Mouse (Mus musculus): ENCODE results near the gene Adal.
"Not testable (repeated sequence)": the region's sequence is repeated elsewhere in the genome, so short reads cannot be mapped to it uniquely, and the experiment has no call there.

Gene Adal

GRCm38 (mm10) chr2:121140018-121140882 lies at the start of gene Adal, which contains the start of gene Lcmt2:
TSS of gene Adal (plus strand) at chr2:121140428.
TSS of gene Lcmt2 (minus strand) at chr2:121140653.
- no peak for DNase-seq (ENCODE audit: extremely low read depth, low read depth, low spot score)

- no peak for DNase-seq (ENCODE audit: extremely low read depth, low read depth, low spot score)
These were observed 38.2 kb upstream of the Adal start for GRCm38 (mm10) chr2:121102051-121102450.

- no peak for DNase-seq (ENCODE audit: extremely low read depth, low read depth, low spot score)
These were observed 34.3 kb upstream of the Adal start for GRCm38 (mm10) chr2:121105940-121106339.

- DNase-seq (ENCODE audit: extremely low read depth, low read depth, low spot score): no peak
These were observed 30.5 kb upstream of the Adal start, which contains the start of gene Tgm7 for GRCm38 (mm10) chr2:121109695-121110094. TSS of gene Tgm7 (minus strand) at chr2:121109795.

GRCm38 (mm10) chr2:121115418-121115817 lies 24.8 kb upstream of the Adal start:
- DNase-seq (ENCODE audit: extremely low read depth, low read depth, low spot score): no peak

- no peak for DNase-seq (ENCODE audit: extremely low read depth, low read depth, low spot score)
These were observed 21.0 kb upstream of the Adal start for GRCm38 (mm10) chr2:121119260-121119659.

GRCm38 (mm10) chr2:121126302-121126701 lies 13.9 kb upstream of the Adal start:
- not testable (repeated sequence) for DNase-seq (ENCODE audit: extremely low read depth, low read depth, low spot score)

- no peak for DNase-seq (ENCODE audit: extremely low read depth, low read depth, low spot score)
These were observed 12.7 kb upstream of the Adal start for GRCm38 (mm10) chr2:121127536-121127935.

GRCm38 (mm10) chr2:121128865-121129620 lies 11.2 kb upstream of the Adal start:
- no peak for DNase-seq (ENCODE audit: extremely low read depth, low read depth, low spot score)

- no peak for DNase-seq (ENCODE audit: extremely low read depth, low read depth, low spot score)
These were observed 7.4 kb upstream of the Adal start for GRCm38 (mm10) chr2:121132822-121133221.

GRCm38 (mm10) chr2:121137371-121137770 lies 2.9 kb upstream of the Adal start:
- DNase-seq (ENCODE audit: extremely low read depth, low read depth, low spot score): peak; percentile 58

- DNase-seq (ENCODE audit: extremely low read depth, low read depth, low spot score): no peak
These were observed 786 bp upstream of the Adal start for GRCm38 (mm10) chr2:121139266-121140017.

GRCm38 (mm10) chr2:121141216-121142035 lies 1.2 kb downstream of the Adal start:
- DNase-seq (ENCODE audit: extremely low read depth, low read depth, low spot score): no peak

- no peak for DNase-seq (ENCODE audit: extremely low read depth, low read depth, low spot score)
These were observed 2.2 kb downstream of the Adal start for GRCm38 (mm10) chr2:121142415-121142814.

- DNase-seq (ENCODE audit: extremely low read depth, low read depth, low spot score): no peak
These were observed 9.5 kb downstream of the Adal start for GRCm38 (mm10) chr2:121149679-121150078.

GRCm38 (mm10) chr2:121153100-121153499 lies 12.9 kb downstream of the Adal start:
- no peak for DNase-seq (ENCODE audit: extremely low read depth, low read depth, low spot score)

GRCm38 (mm10) chr2:121169173-121169572 lies 28.9 kb downstream of the Adal start:
- DNase-seq (ENCODE audit: extremely low read depth, low read depth, low spot score): no peak

GRCm38 (mm10) chr2:121169902-121170301 lies 29.7 kb downstream of the Adal start:
- DNase-seq (ENCODE audit: extremely low read depth, low read depth, low spot score): no peak

- no peak for DNase-seq (ENCODE audit: extremely low read depth, low read depth, low spot score)
These were observed 30.3 kb downstream of the Adal start, which contains the start of gene Tubgcp4 for GRCm38 (mm10) chr2:121170481-121170971. TSS of gene Tubgcp4 (plus strand) at chr2:121170654.
